Mouse (Mus musculus) myocyte (in vitro differentiated cells): ENCODE results near the gene Csad. TPM values are rescaled to one million over a fixed set of nuclear protein-coding genes. Genes with fewer than 3 reads are reported as not detected.

Source experiments
- H3K27me3 ChIP-seq: one replicate; pipeline ENCODE4 v1.6.1; 2011; ENCODE audit not compliant: control insufficient read depth, insufficient read depth, insufficient read length
- H3K36me3 ChIP-seq: one replicate; pipeline ENCODE4 v1.6.1; 2011; ENCODE audit not compliant: control insufficient read depth, insufficient read depth
- H3K4me2 ChIP-seq: one replicate; pipeline ENCODE4 v1.6.1; 2011; ENCODE audit warnings: low read depth, control low read depth
- H3K4me3 ChIP-seq: one replicate; pipeline ENCODE4 v1.5.1; 2011; ENCODE audit warnings: mild to moderate bottlenecking, control low read depth, moderate library complexity
- H3K79me2 ChIP-seq: one replicate; pipeline ENCODE4 v1.6.1; 2011; ENCODE audit not compliant: control insufficient read depth, insufficient read depth
- H3ac ChIP-seq: one replicate; pipeline ENCODE4 v1.6.1; 2011; ENCODE audit not compliant: control insufficient read depth, insufficient read length
- CEBPB ChIP-seq: IDR thresholded peaks from 2 replicates; pipeline ENCODE4 v1.6.1; 2011; ENCODE audit warnings: mild to moderate bottlenecking, moderate library complexity; ENCODE audit not compliant: poor library complexity, insufficient read depth, severe bottlenecking
- E2F4 ChIP-seq: IDR thresholded peaks from one replicate; pipeline ENCODE4 v1.6.1; 2011; ENCODE audit warnings: mild to moderate bottlenecking, control low read depth, moderate library complexity; ENCODE audit not compliant: insufficient read depth
- MAX ChIP-seq: IDR thresholded peaks from one replicate; pipeline ENCODE4 v1.6.1; 2011; ENCODE audit warnings: low read depth, mild to moderate bottlenecking, control low read depth
- MYOD1 ChIP-seq, 3 experiments: IDR thresholded peaks; one replicate each; pipeline ENCODE4 v1.6.1; 2011; ENCODE audit warnings: control low read depth in 2 of 3, low read depth in 2 of 3, mild to moderate bottlenecking in 2 of 3, moderate library complexity in 1 of 3; ENCODE audit not compliant: insufficient read length in 2 of 3, control insufficient read depth in 1 of 3
- MYOG ChIP-seq, 3 experiments: IDR thresholded peaks; one replicate each; pipeline ENCODE4 v1.6.1; 2011; ENCODE audit warnings: control low read depth in 2 of 3, low read depth in 2 of 3, mild to moderate bottlenecking in 2 of 3; ENCODE audit not compliant: insufficient read length in 2 of 3, control insufficient read depth in 1 of 3, insufficient read depth in 1 of 3
- POLR2A ChIP-seq: IDR thresholded peaks from one replicate; pipeline ENCODE4 v1.6.1; 2011; ENCODE audit warnings: low read depth, mild to moderate bottlenecking, control low read depth, moderate library complexity; ENCODE audit not compliant: insufficient read length
- POLR2AphosphoS2 ChIP-seq: IDR thresholded peaks from one replicate; pipeline ENCODE4 v1.6.1; 2011; ENCODE audit warnings: low read depth, control low read depth; ENCODE audit not compliant: insufficient read length
- REST ChIP-seq: IDR thresholded peaks from one replicate; pipeline ENCODE4 v1.6.1; 2011; ENCODE audit warnings: mild to moderate bottlenecking, control low read depth, moderate library complexity; ENCODE audit not compliant: insufficient read depth, insufficient read length
- SRF ChIP-seq: IDR thresholded peaks from one replicate; pipeline ENCODE4 v1.6.1; 2011; ENCODE audit warnings: low read depth; ENCODE audit not compliant: control insufficient read depth, insufficient read length
- TCF12 ChIP-seq: IDR thresholded peaks from one replicate; pipeline ENCODE4 v1.6.1; 2011; ENCODE audit warnings: mild to moderate bottlenecking, control low read depth; ENCODE audit not compliant: poor library complexity, insufficient read depth, severe bottlenecking
- TCF3 ChIP-seq: IDR thresholded peaks from one replicate; pipeline ENCODE4 v1.6.1; 2011; ENCODE audit warnings: low read depth, control low read depth; ENCODE audit not compliant: insufficient read length
- USF1 ChIP-seq: IDR thresholded peaks from one replicate; pipeline ENCODE4 v1.6.1; 2011; ENCODE audit warnings: low read depth, mild to moderate bottlenecking, control low read depth, moderate library complexity
- polyA plus RNA-seq: library from polyadenylated mRNA; unstranded; fragments of >200 nt; fragmentation: generic; extraction: Trizol; gene quantifications from one replicate; pipeline ENCODE4 v1.2.1, GENCODE M21; 2012; ENCODE audit warnings: missing spikeins

Gene Csad
- polyA plus RNA-seq, 1 experiment: 18.8 TPM

GRCm38 (mm10) chr15:102135522-102136128 lies 68.9 kb downstream of the Csad start:
- Histone ChIP-seq H3K4me2 (peak overlapping the region; percentile 79), H3K27me3 (no peaks in the 10 kb centered on the region), H3ac (peak overlapping the region; percentile 27), H3K4me3 (peak overlapping the region; percentile 33), H3K36me3 (peaks cover 29% of the 10 kb centered on the region), H3K79me2 (peaks cover 20% of the 10 kb centered on the region)
- TF ChIP-seq USF1 (no peak), POLR2AphosphoS2 (no peak), CEBPB (no peak), E2F4 (no peak), MYOG (IDR thresholded peaks at IDR 0.05; ENCODE audit: control insufficient read depth in 1 of 3, insufficient read depth in 1 of 3, insufficient read length in 2 of 3, low read depth in 2 of 3) (no peak), POLR2A (no peak), REST (no peak), MAX (no peak), MYOD1 (IDR thresholded peaks at IDR 0.05; ENCODE audit: control insufficient read depth in 1 of 3, insufficient read length in 2 of 3, low read depth in 2 of 3) (no peak), TCF3 (no peak), TCF12 (no peak), SRF (no peak)

GRCm38 (mm10) chr15:102134709-102135108 lies 69.8 kb downstream of the Csad start:
- H3K4me3 ChIP-seq: peak overlapping the region; percentile 33
- peaks cover 38% of the 10 kb centered on the region for H3K36me3 ChIP-seq
- H3K4me2 ChIP-seq: peak overlapping the region; percentile 79
- no peaks in the 10 kb centered on the region for H3K27me3 ChIP-seq
- peaks cover 20% of the 10 kb centered on the region for H3K79me2 ChIP-seq
- no peak for TF ChIP-seq POLR2AphosphoS2
- no peak for TF ChIP-seq REST
- no peak for TF ChIP-seq USF1
- no peak for TF ChIP-seq SRF
- TF ChIP-seq POLR2A: no peak
- TF ChIP-seq CEBPB: no peak
- TF ChIP-seq TCF3: no peak
- TF ChIP-seq E2F4: no peak
- no peak for TF ChIP-seq MAX
- TF ChIP-seq MYOG (IDR thresholded peaks at IDR 0.05; ENCODE audit: control insufficient read depth in 1 of 3, insufficient read depth in 1 of 3, insufficient read length in 2 of 3, low read depth in 2 of 3): no peak
- TF ChIP-seq TCF12: no peak
- no peak for TF ChIP-seq MYOD1 (IDR thresholded peaks at IDR 0.05; ENCODE audit: control insufficient read depth in 1 of 3, insufficient read length in 2 of 3, low read depth in 2 of 3)
- H3ac ChIP-seq: no peak overlapping the region

- Histone ChIP-seq H3K4me2 (no peak overlapping the region), H3ac (no peak overlapping the region), H3K79me2 (peaks cover 20% of the 10 kb centered on the region), H3K27me3 (no peaks in the 10 kb centered on the region), H3K4me3 (no peak overlapping the region), H3K36me3 (peaks cover 45% of the 10 kb centered on the region)
- no peak for TF ChIP-seq TCF3
Observed at GRCm38 (mm10) chr15:102133314-102133713, 71.2 kb downstream of the Csad start.

Other genes starting within 250 kb of the Csad start
- gene Krt8, start 200.2 kb downstream of the Csad start, polyA plus RNA-seq: 0.16 TPM
- gene Krt18, start 176.5 kb downstream of the Csad start, polyA plus RNA-seq: not detected
- 266 TPM for gene Eif4b, start 131.0 kb downstream of the Csad start, polyA plus RNA-seq
- 128 TPM for gene Tns2, start 104.3 kb downstream of the Csad start, polyA plus RNA-seq
- gene Spryd3, start 68.5 kb downstream of the Csad start, polyA plus RNA-seq: 51.0 TPM
- gene Igfbp6, start 60.4 kb downstream of the Csad start, polyA plus RNA-seq: 182 TPM
- 0.43 TPM for gene Soat2, start 54.2 kb downstream of the Csad start, polyA plus RNA-seq
- 42.3 TPM for gene Zfp740, start 1.5 kb downstream of the Csad start, polyA plus RNA-seq
- 2.0 TPM for gene Itgb7, start 27.2 kb upstream of the Csad start, polyA plus RNA-seq
- 63.8 TPM for gene Rarg, start 52.8 kb upstream of the Csad start, polyA plus RNA-seq
- not detected for gene Gm9918, start 65.8 kb upstream of the Csad start, polyA plus RNA-seq
- 83.3 TPM for gene Mfsd5, start 74.7 kb upstream of the Csad start, polyA plus RNA-seq
- gene Espl1, start 91.5 kb upstream of the Csad start, polyA plus RNA-seq: 16.7 TPM
- gene Pfdn5, start 121.4 kb upstream of the Csad start, polyA plus RNA-seq: 476 TPM
- 97.0 TPM for gene Myg1, start 127.0 kb upstream of the Csad start, polyA plus RNA-seq
- gene Aaas, start 146.0 kb upstream of the Csad start, polyA plus RNA-seq: 57.5 TPM
- gene Sp7, start 162.5 kb upstream of the Csad start, polyA plus RNA-seq: 0.24 TPM
- 11.7 TPM for gene Sp1, start 201.4 kb upstream of the Csad start, polyA plus RNA-seq
- gene Amhr2, start 240.6 kb upstream of the Csad start, polyA plus RNA-seq: 0.32 TPM